Mouse (Mus musculus) telencephalon, adult 2 months (tissue): ENCODE data around the gene Zbtb24.
A peak's percentile ranks its signal among the peaks of the same experiment; 100 is the strongest.

ENCODE experiments used
- DNase-seq: peaks from one replicate; pipeline ENCODE4 v3.0.0-alpha.2; 2011; ENCODE audit warnings: low read depth, low spot score

Gene Zbtb24

GRCm38 (mm10) chr10:41491111-41491510 is 40.9 kb downstream of the Zbtb24 start:
- no peak for DNase-seq

- no peak for DNase-seq
Measured at GRCm38 (mm10) chr10:41500941-41501340, 50.8 kb downstream of the Zbtb24 start.

- no peak for DNase-seq
Measured at GRCm38 (mm10) chr10:41504996-41505395, 54.8 kb downstream of the Zbtb24 start.

GRCm38 (mm10) chr10:41505446-41505845 is 55.3 kb downstream of the Zbtb24 start:
- peak; percentile 74 for DNase-seq

- DNase-seq: no peak
Measured at GRCm38 (mm10) chr10:41509160-41509559, 59.0 kb downstream of the Zbtb24 start.

GRCm38 (mm10) chr10:41514301-41514700 is 64.1 kb downstream of the Zbtb24 start:
- no peak for DNase-seq

- DNase-seq: no peak
Measured at GRCm38 (mm10) chr10:41514921-41515320, 64.7 kb downstream of the Zbtb24 start.
